Mouse (Mus musculus): Measurements from ENCODE around the gene Gstt4. TPM values are rescaled to one million over a fixed set of nuclear protein-coding genes. Genes with fewer than 3 reads are reported as not detected.
A peak's percentile ranks its signal among the peaks of the same experiment; 100 is the strongest.

Gene Gstt4
- polyA plus RNA-seq, 1 experiment, result not detected

DNA sequence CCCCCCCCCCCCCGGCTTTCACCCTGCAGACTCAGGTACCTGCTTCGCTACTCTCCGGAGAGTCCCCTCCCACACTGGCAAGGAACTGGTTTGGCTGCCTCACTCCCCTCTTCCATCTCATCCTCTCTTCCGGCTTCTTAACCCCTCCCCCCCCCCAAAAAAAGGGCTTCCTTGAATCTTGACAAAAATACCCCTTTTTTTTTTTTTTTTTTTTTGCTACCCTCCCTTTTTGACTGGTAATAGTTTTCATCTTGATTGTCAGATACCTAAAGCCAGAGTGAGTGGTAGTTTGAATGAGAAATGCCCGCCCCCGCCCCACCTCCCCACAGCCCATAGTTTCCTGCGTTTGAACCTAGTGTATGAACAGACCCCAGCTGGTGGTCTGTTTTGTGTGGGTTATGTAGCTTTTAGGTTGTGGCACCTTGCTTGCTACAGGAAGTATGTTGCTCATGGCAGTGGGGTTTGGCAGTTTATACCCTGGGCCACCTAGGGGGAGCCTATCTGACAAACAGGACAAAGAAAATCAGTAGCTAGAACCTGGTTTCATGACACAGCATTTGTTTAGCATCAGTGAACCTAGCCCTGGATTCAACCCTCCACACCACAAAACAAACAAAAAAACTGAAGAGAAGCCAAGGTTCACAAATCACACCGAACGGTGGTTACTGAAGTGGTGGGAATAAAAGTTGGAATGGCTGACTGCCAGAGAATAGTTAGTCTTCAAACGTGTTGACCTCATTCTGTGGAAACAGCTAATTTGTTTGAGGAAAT is 13.6 kb upstream of the Gstt4 start:
- peaks cover 10% of the 10 kb centered on the region for H3K4me1 ChIP-seq (ENCODE audit: control insufficient read depth, insufficient read depth, insufficient read length, low read length)
- H3K27ac ChIP-seq (ENCODE audit: insufficient read depth, low read depth, low read length), result peak overlapping the region; percentile 82
- 7% methylated on average over 10 of the region's 10 CpGs for WGBS
- peak overlapping the region; percentile 51; the same call in 1 of the 2 replicates for H3K4me3 ChIP-seq (ENCODE audit: low read depth, low read length)
- no peak for TF ChIP-seq CTCF (IDR thresholded peaks at IDR 0.05; ENCODE audit: extremely low read depth, insufficient read length, insufficient replicate concordance, low read depth, low read length)
- no peak for TF ChIP-seq POLR2A (IDR thresholded peaks at IDR 0.05; ENCODE audit: low read depth, low read length)
- H3K36me3 ChIP-seq (ENCODE audit: control insufficient read depth, insufficient read depth, low read length), result no peaks in the 10 kb centered on the region
- no peaks in the 10 kb centered on the region for H3K27me3 ChIP-seq (ENCODE audit: control insufficient read depth, insufficient read depth, low read length)

DNA sequence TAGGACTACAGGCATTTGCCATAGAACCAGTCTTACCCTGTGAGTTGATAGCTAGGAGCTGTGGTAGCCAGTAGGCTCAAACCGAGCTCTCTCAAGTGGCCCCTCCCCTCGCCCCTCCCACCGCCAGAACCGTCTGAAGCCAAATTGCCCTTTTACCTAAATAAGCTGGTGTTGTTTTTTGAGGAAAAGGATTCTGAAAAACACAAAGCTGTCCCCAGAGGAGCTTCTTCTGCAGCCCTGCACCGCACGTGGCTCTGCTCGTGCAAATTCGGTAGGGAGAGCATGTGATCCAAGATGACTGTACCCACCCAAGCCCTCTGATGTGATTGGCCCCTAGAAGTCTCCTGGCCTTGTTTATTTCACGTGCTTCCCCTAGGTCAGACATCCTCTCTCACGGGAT is 13.0 kb upstream of the Gstt4 start:
- Histone ChIP-seq H3K4me1 (ENCODE audit: control insufficient read depth, insufficient read depth, insufficient read length, low read length) (peaks cover 10% of the 10 kb centered on the region), H3K36me3 (ENCODE audit: control insufficient read depth, insufficient read depth, low read length) (no peaks in the 10 kb centered on the region), H3K27ac (ENCODE audit: insufficient read depth, low read depth, low read length) (peak overlapping the region; percentile 65), H3K27me3 (ENCODE audit: control insufficient read depth, insufficient read depth, low read length) (no peaks in the 10 kb centered on the region), H3K4me3 (ENCODE audit: low read depth, low read length) (peak overlapping the region; percentile 51)
- TF ChIP-seq CTCF (IDR thresholded peaks at IDR 0.05; ENCODE audit: extremely low read depth, insufficient read length, insufficient replicate concordance, low read depth, low read length) (no peak), POLR2A (IDR thresholded peaks at IDR 0.05; ENCODE audit: low read depth, low read length) (0 out of 2 replicates have a peak, but pooled peaks have one; percentile 8)
- WGBS, result under 1% methylated on average over 10 of the region's 10 CpGs

DNA sequence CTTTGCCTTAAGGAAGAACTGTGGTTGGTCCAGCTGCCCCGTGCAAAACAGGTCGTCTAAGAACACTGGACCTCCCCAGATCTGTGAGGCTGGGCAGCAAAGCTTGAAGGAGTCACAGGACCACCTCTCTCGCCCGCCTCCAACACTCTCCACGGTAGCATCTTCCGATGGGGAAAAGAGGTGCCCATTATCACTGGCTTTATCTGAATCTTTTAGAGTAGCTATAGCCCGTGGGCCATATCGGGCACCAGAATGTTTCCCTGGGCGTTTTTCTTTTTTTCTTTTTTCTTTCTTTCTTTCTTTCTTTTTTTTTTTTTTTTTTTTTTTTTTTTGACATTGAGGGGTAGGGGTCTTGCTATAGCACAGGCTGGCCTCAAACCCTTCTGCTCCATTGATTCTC is 12.4 kb upstream of the Gstt4 start:
- Histone ChIP-seq H3K27me3 (ENCODE audit: control insufficient read depth, insufficient read depth, low read length) (no peaks in the 10 kb centered on the region), H3K4me1 (ENCODE audit: control insufficient read depth, insufficient read depth, insufficient read length, low read length) (peaks cover 10% of the 10 kb centered on the region), H3K27ac (ENCODE audit: insufficient read depth, low read depth, low read length) (peak overlapping the region; percentile 85), H3K4me3 (ENCODE audit: low read depth, low read length) (peak overlapping the region; percentile 92), H3K36me3 (ENCODE audit: control insufficient read depth, insufficient read depth, low read length) (no peaks in the 10 kb centered on the region)
- TF ChIP-seq CTCF (IDR thresholded peaks at IDR 0.05; ENCODE audit: extremely low read depth, insufficient read length, insufficient replicate concordance, low read depth, low read length) (no peak), POLR2A (IDR thresholded peaks at IDR 0.05; ENCODE audit: low read depth, low read length) (no peak)
- 0% methylated on average over 9 of the region's 9 CpGs for WGBS

DNA sequence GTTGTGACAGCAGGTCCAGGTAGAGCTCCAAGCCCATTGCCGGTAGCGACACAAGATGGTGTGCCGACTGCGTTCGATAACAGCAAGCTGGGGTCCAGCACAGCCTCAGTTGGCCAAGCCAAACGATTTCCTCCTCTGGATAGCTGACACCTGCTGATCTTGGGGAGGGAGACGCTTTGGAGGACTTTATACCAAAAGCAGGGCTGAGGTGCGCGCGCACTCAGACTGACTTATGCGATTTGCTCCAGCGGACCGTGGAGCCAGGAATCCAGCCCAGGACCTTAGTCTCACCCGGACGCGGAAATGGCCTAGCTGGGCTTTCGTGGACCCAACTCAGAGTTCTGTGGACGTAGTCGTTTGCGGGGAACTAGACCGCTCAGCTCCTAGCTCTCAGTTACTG is 11.9 kb upstream of the Gstt4 start:
- Histone ChIP-seq H3K4me3 (ENCODE audit: low read depth, low read length) (peak overlapping the region; percentile 92), H3K4me1 (ENCODE audit: control insufficient read depth, insufficient read depth, insufficient read length, low read length) (peaks cover 10% of the 10 kb centered on the region), H3K36me3 (ENCODE audit: control insufficient read depth, insufficient read depth, low read length) (no peaks in the 10 kb centered on the region), H3K27ac (ENCODE audit: insufficient read depth, low read depth, low read length) (peak overlapping the region; percentile 85), H3K27me3 (ENCODE audit: control insufficient read depth, insufficient read depth, low read length) (no peaks in the 10 kb centered on the region)
- 1% methylated on average over 21 of the region's 21 CpGs for WGBS
- TF ChIP-seq CTCF (IDR thresholded peaks at IDR 0.05; ENCODE audit: extremely low read depth, insufficient read length, insufficient replicate concordance, low read depth, low read length), result no peak
- TF ChIP-seq POLR2A (IDR thresholded peaks at IDR 0.05; ENCODE audit: low read depth, low read length), result peak; percentile 87

DNA sequence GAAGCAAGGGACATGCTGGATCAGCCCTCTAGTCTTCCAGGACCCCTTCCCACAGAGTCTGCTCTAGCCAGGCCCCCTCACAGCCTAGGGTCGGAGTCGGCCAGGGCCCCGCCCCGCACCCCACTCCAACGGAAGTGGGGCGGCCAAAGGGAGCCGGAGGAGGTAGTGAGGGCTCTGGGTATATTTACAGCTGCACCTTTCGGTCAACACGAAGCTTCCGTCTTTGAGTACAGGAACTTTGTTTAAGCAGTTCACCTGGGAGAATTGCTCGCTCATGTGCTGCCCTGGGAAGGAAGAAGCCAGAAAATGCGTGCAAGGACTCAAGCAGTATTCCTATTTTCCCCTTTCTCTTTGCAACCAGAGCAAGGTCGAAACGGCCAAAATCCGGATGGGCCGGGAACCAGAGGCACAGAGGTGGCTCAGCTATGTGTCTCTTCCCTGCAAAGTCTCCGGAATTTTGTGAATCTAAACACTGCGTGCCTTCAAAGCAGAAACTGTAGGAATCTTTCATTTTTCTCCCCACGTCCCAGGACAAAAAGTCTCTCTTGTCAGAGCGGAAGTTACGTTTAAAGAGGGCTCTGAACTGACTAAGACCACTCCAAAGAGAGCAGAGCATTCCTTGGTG is 11.2 kb upstream of the Gstt4 start:
- peak overlapping the region; percentile 77 for H3K27ac ChIP-seq (ENCODE audit: insufficient read depth, low read depth, low read length)
- no peaks in the 10 kb centered on the region for H3K36me3 ChIP-seq (ENCODE audit: control insufficient read depth, insufficient read depth, low read length)
- WGBS, result 4% methylated on average over 21 of the region's 21 CpGs
- H3K4me1 ChIP-seq (ENCODE audit: control insufficient read depth, insufficient read depth, insufficient read length, low read length), result peaks cover 10% of the 10 kb centered on the region
- H3K27me3 ChIP-seq (ENCODE audit: control insufficient read depth, insufficient read depth, low read length), result no peaks in the 10 kb centered on the region
- H3K4me3 ChIP-seq (ENCODE audit: low read depth, low read length), result peak overlapping the region; percentile 92
- TF ChIP-seq CTCF (IDR thresholded peaks at IDR 0.05; ENCODE audit: extremely low read depth, insufficient read length, insufficient replicate concordance, low read depth, low read length) (no peak), POLR2A (IDR thresholded peaks at IDR 0.05; ENCODE audit: low read depth, low read length) (no peak)

DNA sequence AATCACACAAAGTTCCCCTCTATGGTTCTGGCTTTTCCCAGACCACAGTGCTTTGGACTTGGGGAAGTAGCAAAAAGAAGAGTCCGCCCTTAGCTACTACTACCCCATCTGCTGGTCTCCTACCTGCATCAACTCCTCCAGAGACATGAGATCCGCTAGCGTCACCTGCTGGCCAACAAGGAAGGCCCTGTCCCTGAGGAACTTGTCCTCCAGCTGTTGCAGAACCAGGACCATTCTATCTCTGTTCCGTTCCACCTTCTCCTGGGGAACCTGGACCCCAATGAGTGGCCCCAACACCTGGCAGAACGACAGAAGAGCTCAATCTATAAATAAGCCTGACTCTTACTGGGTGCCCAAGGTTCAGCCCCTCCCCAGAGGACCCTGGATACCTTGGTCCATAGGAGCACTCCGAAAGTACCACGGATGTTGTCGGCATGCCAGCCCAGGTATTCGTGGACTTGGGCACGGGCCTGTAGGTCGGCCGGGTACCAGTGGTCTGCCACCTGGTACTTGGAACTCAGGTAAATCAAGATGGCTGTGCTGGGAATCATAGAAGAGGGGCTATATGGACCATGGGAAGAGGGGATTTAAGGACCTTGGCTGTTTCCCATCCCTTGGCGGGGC is 10.0 kb upstream of the Gstt4 start:
- Histone ChIP-seq H3K36me3 (ENCODE audit: control insufficient read depth, insufficient read depth, low read length) (no peaks in the 10 kb centered on the region), H3K27me3 (ENCODE audit: control insufficient read depth, insufficient read depth, low read length) (no peaks in the 10 kb centered on the region), H3K4me3 (ENCODE audit: low read depth, low read length) (no peak overlapping the region), H3K4me1 (ENCODE audit: control insufficient read depth, insufficient read depth, insufficient read length, low read length) (peaks cover 13% of the 10 kb centered on the region), H3K27ac (ENCODE audit: insufficient read depth, low read depth, low read length) (no peak overlapping the region)
- TF ChIP-seq CTCF (IDR thresholded peaks at IDR 0.05; ENCODE audit: extremely low read depth, insufficient read length, insufficient replicate concordance, low read depth, low read length) (peak; percentile 98), POLR2A (IDR thresholded peaks at IDR 0.05; ENCODE audit: low read depth, low read length) (no peak)
- WGBS, result 32% methylated on average over 13 of the region's 13 CpGs

DNA sequence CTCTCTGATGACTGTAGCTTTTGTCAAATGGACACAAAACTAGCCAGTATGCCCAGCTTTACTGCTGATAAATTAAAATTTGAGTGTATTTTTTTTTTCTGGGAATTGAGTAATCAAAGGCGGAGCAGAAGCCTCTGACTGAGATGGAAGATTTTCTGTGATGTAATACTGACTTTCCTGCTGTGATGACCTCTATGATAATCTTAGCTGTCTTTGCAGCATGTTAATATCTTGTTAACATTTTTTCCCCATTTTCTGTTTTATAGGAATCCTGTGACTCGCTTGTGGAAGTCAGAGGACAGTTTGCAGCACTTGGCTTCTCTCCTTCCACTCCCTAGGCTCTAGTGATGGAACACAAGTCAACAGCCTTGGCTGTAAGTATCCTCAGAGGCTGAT is 7.9 kb upstream of the Gstt4 start:
- WGBS, result 93% methylated on average over 2 of the region's 2 CpGs

More for the DNA sequence above, 7.9 kb upstream of the Gstt4 start:
- H3K27me3 ChIP-seq (ENCODE audit: control insufficient read depth, insufficient read depth, low read length), result no peaks in the 10 kb centered on the region
- no peak overlapping the region for H3K27ac ChIP-seq (ENCODE audit: insufficient read depth, low read depth, low read length)
- peaks cover 11% of the 10 kb centered on the region; the same call in 1 of the 2 replicates for H3K4me1 ChIP-seq (ENCODE audit: control insufficient read depth, insufficient read depth, insufficient read length, low read length)
- TF ChIP-seq POLR2A (IDR thresholded peaks at IDR 0.05; ENCODE audit: low read depth, low read length) (no peak), CTCF (IDR thresholded peaks at IDR 0.05; ENCODE audit: extremely low read depth, insufficient read length, insufficient replicate concordance, low read depth, low read length) (no peak)
- no peaks in the 10 kb centered on the region for H3K36me3 ChIP-seq (ENCODE audit: control insufficient read depth, insufficient read depth, low read length)
- no peak overlapping the region for H3K4me3 ChIP-seq (ENCODE audit: low read depth, low read length)

All from small intestine, adult 2 months (tissue).